Mouse (Mus musculus): ENCODE results near the gene Fbn1. TPM values are rescaled to one million over a fixed set of nuclear protein-coding genes. Genes with fewer than 3 reads are reported as not detected.

Fbn1 gene
- polyA plus RNA-seq, 1 experiment from 2014 or later, result 2.1 TPM

GRCm38 (mm10) chr2:125275617-125276016, 232.2 kb downstream of the Fbn1 start:
- H3K9me3 ChIP-seq (ENCODE audit: control insufficient read depth, low read length), result 0 out of 2 replicates have a peak, but pooled peaks cover 2% of the 10 kb centered on the region
- H3K27me3 ChIP-seq (replicated peaks; ENCODE audit: control insufficient read depth, insufficient read depth, low read length), result no peaks in the 10 kb centered on the region
- H3K4me1 ChIP-seq (replicated peaks; ENCODE audit: control insufficient read depth, insufficient read depth, low read length), result no peaks in the 10 kb centered on the region
- no peak overlapping the region for H3K4me2 ChIP-seq (ENCODE audit: low read length)
- H3K9ac ChIP-seq (replicated peaks; ENCODE audit: low read depth, low read length), result no peak overlapping the region
- H3K27ac ChIP-seq (ENCODE audit: low read length), result no peak overlapping the region
- no peak overlapping the region for H3K4me3 ChIP-seq (replicated peaks; ENCODE audit: low read length)
- ATAC-seq, result no peak
- WGBS, result 68% methylated on average over 5 of the region's 5 CpGs
- no peaks in the 10 kb centered on the region for H3K36me3 ChIP-seq (ENCODE audit: control insufficient read depth, insufficient read depth)

DNA sequence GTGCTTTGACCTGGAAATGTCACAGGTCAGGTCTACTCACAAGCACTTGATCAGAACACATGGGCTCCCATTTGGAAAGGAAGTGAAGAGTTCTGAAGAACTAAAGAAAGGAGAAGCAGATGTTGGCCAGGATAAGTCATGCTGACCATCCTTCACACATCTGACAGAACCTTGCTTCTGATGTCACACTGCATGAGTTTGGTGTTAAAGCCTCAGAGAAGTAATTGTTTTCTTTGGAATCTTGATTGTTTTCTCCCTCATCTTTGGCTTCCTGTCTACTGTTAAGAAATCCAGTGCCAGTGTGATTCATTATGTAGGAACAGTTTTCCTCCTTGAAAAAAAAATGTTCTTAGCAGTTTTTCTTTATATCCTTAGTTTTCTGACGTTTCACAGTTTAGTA, 238.9 kb downstream of the Fbn1 start:
- WGBS, result 80% methylated on average over 1 of the region's 1 CpGs
- Histone ChIP-seq H3K4me3 (replicated peaks; ENCODE audit: low read length) (no peak overlapping the region), H3K9ac (replicated peaks; ENCODE audit: low read depth, low read length) (no peak overlapping the region), H3K36me3 (ENCODE audit: control insufficient read depth, insufficient read depth) (no peaks in the 10 kb centered on the region), H3K4me2 (ENCODE audit: low read length) (no peak overlapping the region), H3K27me3 (replicated peaks; ENCODE audit: control insufficient read depth, insufficient read depth, low read length) (no peaks in the 10 kb centered on the region), H3K9me3 (ENCODE audit: control insufficient read depth, low read length) (0 out of 2 replicates have a peak, but pooled peaks cover 2% of the 10 kb centered on the region), H3K4me1 (replicated peaks; ENCODE audit: control insufficient read depth, insufficient read depth, low read length) (peaks cover 4% of the 10 kb centered on the region), H3K27ac (ENCODE audit: low read length) (no peak overlapping the region)
- ATAC-seq, result no peak

DNA sequence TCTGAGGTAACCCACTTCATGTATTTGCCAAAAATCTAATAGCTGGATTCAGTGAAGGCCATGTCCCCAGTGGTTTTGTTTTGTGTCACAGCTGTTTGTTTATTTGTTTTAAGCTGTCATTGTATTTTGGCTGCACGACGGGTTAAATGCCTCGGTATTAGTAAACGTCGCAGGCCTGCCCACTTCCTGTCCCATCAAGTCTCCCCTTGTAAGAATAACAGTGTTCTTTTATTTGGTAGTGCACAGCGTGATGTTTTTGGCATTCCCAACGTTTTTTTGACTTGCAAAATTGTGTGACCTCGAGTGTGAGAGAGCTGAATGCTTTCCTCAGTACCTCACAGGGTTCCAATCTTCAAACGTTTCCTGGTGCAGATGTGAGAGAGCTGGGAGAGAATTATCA, 244.0 kb downstream of the Fbn1 start:
- Histone ChIP-seq H3K27ac (ENCODE audit: low read length) (no peak overlapping the region), H3K36me3 (ENCODE audit: control insufficient read depth, insufficient read depth) (no peaks in the 10 kb centered on the region), H3K4me3 (replicated peaks; ENCODE audit: low read length) (no peak overlapping the region), H3K4me2 (ENCODE audit: low read length) (no peak overlapping the region), H3K27me3 (replicated peaks; ENCODE audit: control insufficient read depth, insufficient read depth, low read length) (no peaks in the 10 kb centered on the region), H3K4me1 (replicated peaks; ENCODE audit: control insufficient read depth, insufficient read depth, low read length) (peaks cover 4% of the 10 kb centered on the region), H3K9me3 (ENCODE audit: control insufficient read depth, low read length) (no peaks in the 10 kb centered on the region), H3K9ac (replicated peaks; ENCODE audit: low read depth, low read length) (no peak overlapping the region)
- ATAC-seq, result no peak
- WGBS, result 20% methylated on average over 9 of the region's 9 CpGs

DNA sequence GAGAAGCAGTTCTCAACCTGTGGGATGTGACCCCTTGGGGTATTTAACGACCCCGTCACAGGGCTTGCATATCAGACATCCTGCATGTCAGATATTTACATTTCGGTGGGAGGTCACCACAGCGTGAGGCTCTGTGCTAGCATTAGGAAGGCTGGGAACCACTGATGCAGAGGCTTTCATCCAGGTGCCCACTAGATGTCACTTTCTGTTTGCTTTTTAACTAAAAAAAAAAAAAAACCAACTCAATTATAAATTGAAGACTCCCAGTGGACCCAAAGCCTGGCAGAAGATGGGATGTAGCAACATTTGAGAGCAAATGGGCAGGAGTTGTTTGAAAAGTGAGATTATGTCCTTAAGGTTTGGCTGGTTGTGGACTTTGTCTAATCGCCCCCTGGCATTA, 244.7 kb downstream of the Fbn1 start:
- H3K4me3 ChIP-seq (replicated peaks; ENCODE audit: low read length), result no peak overlapping the region
- H3K4me2 ChIP-seq (ENCODE audit: low read length), result no peak overlapping the region
- H3K9me3 ChIP-seq (ENCODE audit: control insufficient read depth, low read length), result no peaks in the 10 kb centered on the region
- peaks cover 4% of the 10 kb centered on the region for H3K4me1 ChIP-seq (replicated peaks; ENCODE audit: control insufficient read depth, insufficient read depth, low read length)
- no peak overlapping the region for H3K27ac ChIP-seq (ENCODE audit: low read length)
- no peaks in the 10 kb centered on the region for H3K36me3 ChIP-seq (ENCODE audit: control insufficient read depth, insufficient read depth)
- 23% methylated on average over 5 of the region's 5 CpGs for WGBS
- no peak for ATAC-seq
- no peak overlapping the region for H3K9ac ChIP-seq (replicated peaks; ENCODE audit: low read depth, low read length)
- no peaks in the 10 kb centered on the region for H3K27me3 ChIP-seq (replicated peaks; ENCODE audit: control insufficient read depth, insufficient read depth, low read length)

DNA sequence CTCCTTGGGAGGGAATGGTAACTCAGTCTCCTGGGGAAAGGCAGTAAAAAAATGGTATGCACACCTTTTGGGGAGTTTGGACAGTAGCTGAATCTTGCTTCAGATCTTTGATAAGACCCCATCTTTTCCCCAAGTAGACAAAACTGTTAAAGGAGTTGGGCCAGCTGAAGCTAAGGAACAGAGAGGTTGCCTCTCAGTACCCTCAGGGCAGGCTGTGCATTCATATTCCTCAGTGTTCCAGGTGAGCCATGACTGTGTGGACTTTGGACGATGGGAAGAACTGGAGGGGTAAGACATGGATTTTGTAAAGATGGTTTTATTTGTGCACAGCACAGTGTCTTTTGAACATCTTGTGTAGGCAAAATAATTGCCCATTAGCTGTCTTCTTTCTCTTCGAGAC, 247.5 kb downstream of the Fbn1 start:
- no peak overlapping the region for H3K27ac ChIP-seq (ENCODE audit: low read length)
- H3K36me3 ChIP-seq (ENCODE audit: control insufficient read depth, insufficient read depth), result peaks cover 9% of the 10 kb centered on the region
- ATAC-seq, result no peak
- H3K9ac ChIP-seq (replicated peaks; ENCODE audit: low read depth, low read length), result no peak overlapping the region
- H3K4me3 ChIP-seq (replicated peaks; ENCODE audit: low read length), result no peak overlapping the region
- H3K4me2 ChIP-seq (ENCODE audit: low read length), result no peak overlapping the region
- H3K9me3 ChIP-seq (ENCODE audit: control insufficient read depth, low read length), result no peaks in the 10 kb centered on the region
- no peaks in the 10 kb centered on the region for H3K27me3 ChIP-seq (replicated peaks; ENCODE audit: control insufficient read depth, insufficient read depth, low read length)
- WGBS, result 85% methylated on average over 2 of the region's 2 CpGs
- peaks cover 4% of the 10 kb centered on the region for H3K4me1 ChIP-seq (replicated peaks; ENCODE audit: control insufficient read depth, insufficient read depth, low read length)

GRCm38 (mm10) chr2:125259230-125260120, 248.3 kb downstream of the Fbn1 start:
- Histone ChIP-seq H3K4me1 (replicated peaks; ENCODE audit: control insufficient read depth, insufficient read depth, low read length) (peaks cover 4% of the 10 kb centered on the region), H3K36me3 (ENCODE audit: control insufficient read depth, insufficient read depth) (peaks cover 12% of the 10 kb centered on the region), H3K4me2 (ENCODE audit: low read length) (no peak overlapping the region), H3K9ac (replicated peaks; ENCODE audit: low read depth, low read length) (no peak overlapping the region), H3K4me3 (replicated peaks; ENCODE audit: low read length) (no peak overlapping the region), H3K27me3 (replicated peaks; ENCODE audit: control insufficient read depth, insufficient read depth, low read length) (no peaks in the 10 kb centered on the region), H3K9me3 (ENCODE audit: control insufficient read depth, low read length) (peaks cover 3% of the 10 kb centered on the region; the same call in 1 of the 2 replicates), H3K27ac (ENCODE audit: low read length) (no peak overlapping the region)
- 84% methylated on average over 14 of the region's 14 CpGs for WGBS
- no peak for ATAC-seq

DNA sequence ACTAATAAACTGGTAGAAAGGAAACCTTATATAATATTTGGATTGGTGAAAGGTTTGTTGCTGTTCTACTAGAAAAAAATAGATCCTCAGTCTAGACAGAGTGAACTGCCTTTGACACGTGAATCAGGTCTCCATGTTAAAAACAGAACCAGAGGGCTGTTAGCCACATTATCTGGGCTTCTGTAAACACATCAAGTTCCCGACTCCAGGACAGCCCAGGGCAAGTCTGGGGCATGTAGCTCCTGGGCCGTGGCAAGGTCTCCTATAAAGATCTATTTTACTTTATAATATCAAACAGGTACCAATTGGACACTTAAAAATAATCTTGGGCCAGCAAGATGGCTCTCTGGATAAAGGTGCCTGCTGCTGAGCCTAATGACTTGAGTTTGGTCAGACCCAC, 251.9 kb downstream of the Fbn1 start:
- WGBS, result 88% methylated on average over 3 of the region's 3 CpGs
- H3K36me3 ChIP-seq (ENCODE audit: control insufficient read depth, insufficient read depth), result peaks cover 22% of the 10 kb centered on the region
- H3K9me3 ChIP-seq (ENCODE audit: control insufficient read depth, low read length), result peaks cover 6% of the 10 kb centered on the region; the same call in 1 of the 2 replicates
- no peak overlapping the region for H3K9ac ChIP-seq (replicated peaks; ENCODE audit: low read depth, low read length)
- H3K27ac ChIP-seq (ENCODE audit: low read length), result no peak overlapping the region
- no peaks in the 10 kb centered on the region for H3K4me1 ChIP-seq (replicated peaks; ENCODE audit: control insufficient read depth, insufficient read depth, low read length)
- no peaks in the 10 kb centered on the region for H3K27me3 ChIP-seq (replicated peaks; ENCODE audit: control insufficient read depth, insufficient read depth, low read length)
- no peak overlapping the region for H3K4me3 ChIP-seq (replicated peaks; ENCODE audit: low read length)
- ATAC-seq, result no peak
- H3K4me2 ChIP-seq (ENCODE audit: low read length), result no peak overlapping the region

DNA sequence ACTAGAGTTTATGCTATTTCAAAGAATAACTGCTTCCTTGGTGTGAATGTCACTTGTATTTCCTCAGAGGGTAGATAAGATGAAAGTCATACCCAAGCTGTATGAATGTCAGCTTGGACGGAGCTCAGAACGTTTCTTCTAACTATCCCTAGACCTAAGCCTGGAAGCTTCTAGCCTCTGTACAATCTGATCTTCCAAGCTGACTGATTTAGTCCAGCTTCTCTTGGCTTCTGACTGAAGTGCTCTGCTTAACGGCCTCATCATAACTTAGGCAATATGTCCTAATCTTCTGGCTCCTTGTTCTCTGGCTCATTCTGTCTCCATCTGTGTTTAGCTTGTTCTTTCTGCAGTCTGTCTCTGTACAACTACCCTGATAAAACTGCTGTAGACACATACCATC, 253.2 kb downstream of the Fbn1 start:
- no peak for ATAC-seq
- Histone ChIP-seq H3K27ac (ENCODE audit: low read length) (no peak overlapping the region), H3K9ac (replicated peaks; ENCODE audit: low read depth, low read length) (no peak overlapping the region), H3K4me2 (ENCODE audit: low read length) (no peak overlapping the region), H3K9me3 (ENCODE audit: control insufficient read depth, low read length) (peaks cover 6% of the 10 kb centered on the region; the same call in 1 of the 2 replicates), H3K27me3 (replicated peaks; ENCODE audit: control insufficient read depth, insufficient read depth, low read length) (no peaks in the 10 kb centered on the region), H3K4me3 (replicated peaks; ENCODE audit: low read length) (no peak overlapping the region), H3K36me3 (ENCODE audit: control insufficient read depth, insufficient read depth) (peaks cover 25% of the 10 kb centered on the region), H3K4me1 (replicated peaks; ENCODE audit: control insufficient read depth, insufficient read depth, low read length) (no peaks in the 10 kb centered on the region)
- WGBS, result 95% methylated on average over 3 of the region's 3 CpGs

GRCm38 (mm10) chr2:125253699-125254098, 254.1 kb downstream of the Fbn1 start:
- Histone ChIP-seq H3K9me3 (ENCODE audit: control insufficient read depth, low read length) (peaks cover 6% of the 10 kb centered on the region; the same call in 1 of the 2 replicates), H3K36me3 (ENCODE audit: control insufficient read depth, insufficient read depth) (peaks cover 25% of the 10 kb centered on the region), H3K27me3 (replicated peaks; ENCODE audit: control insufficient read depth, insufficient read depth, low read length) (no peaks in the 10 kb centered on the region), H3K9ac (replicated peaks; ENCODE audit: low read depth, low read length) (no peak overlapping the region), H3K4me2 (ENCODE audit: low read length) (no peak overlapping the region), H3K27ac (ENCODE audit: low read length) (no peak overlapping the region), H3K4me1 (replicated peaks; ENCODE audit: control insufficient read depth, insufficient read depth, low read length) (peaks cover under 1% of the 10 kb centered on the region), H3K4me3 (replicated peaks; ENCODE audit: low read length) (no peak overlapping the region)
- no peak for ATAC-seq
- 96% methylated on average over 6 of the region's 6 CpGs for WGBS

Data from forebrain, embryonic 16.5 days (tissue).